In the genomic region with DNA sequence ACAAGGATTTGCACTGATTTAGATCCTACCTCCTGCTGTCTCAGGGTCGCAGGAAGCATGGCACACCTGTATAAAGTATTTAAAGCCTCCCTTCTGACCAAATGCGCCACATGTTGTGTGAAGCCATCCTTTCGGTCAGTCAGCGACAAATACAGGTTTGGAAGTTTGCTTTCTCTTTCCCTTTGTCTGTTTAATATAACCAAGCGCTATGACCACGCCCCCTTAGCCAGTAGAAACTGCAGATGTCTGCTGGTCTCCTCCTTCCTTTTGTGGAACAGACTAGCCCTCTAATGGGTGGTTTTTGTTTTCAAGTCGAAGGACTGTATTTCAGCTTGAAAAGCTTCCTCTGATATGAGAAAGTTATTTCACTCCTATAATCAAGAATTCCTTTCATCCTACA, we compare ENCODE assay signal across 8 mouse cellular contexts.
DNase-seq lines count a peak whose midpoint lies in the region; ATAC-seq and TF ChIP-seq lines count a peak whose summit lies in the region.

No protein-coding gene starts in this region.

- H3K4me1 ChIP-seq in forebrain, embryonic 10.5 days, result peaks cover 19% of the 10 kb centered on the region
- H3K4me1 ChIP-seq in forebrain, embryonic 12.5 days, result peaks cover 14% of the 10 kb centered on the region
- H3K4me1 ChIP-seq in lung, adult 2 months (ENCODE audit: control insufficient read depth, insufficient read depth, low read length), result peaks cover 10% of the 10 kb centered on the region

- no peak for ATAC-seq in forebrain, embryonic 12.5 days (ENCODE audit: low FRiP score)

- TF ChIP-seq CTCF in lung, adult 2 months (IDR thresholded peaks at IDR 0.05; ENCODE audit: insufficient read depth, low read length), result no peak

- H3K27ac ChIP-seq in forebrain, embryonic 10.5 days, result peak overlapping the region; percentile 49; the same call in 1 of the 2 replicates
- no peak overlapping the region for H3K27ac ChIP-seq in forebrain, embryonic 12.5 days

- H3K9ac ChIP-seq in forebrain, embryonic 12.5 days, result no peak overlapping the region

- H3K27me3 ChIP-seq in forebrain, embryonic 10.5 days (ENCODE audit: poor library complexity, severe bottlenecking), result no peaks in the 10 kb centered on the region
- no peaks in the 10 kb centered on the region for H3K27me3 ChIP-seq in forebrain, embryonic 12.5 days
- no peaks in the 10 kb centered on the region for H3K27me3 ChIP-seq in splenic B cell, adult 2 months (ENCODE audit: control insufficient read depth, insufficient read depth, low read length, poor library complexity, severe bottlenecking)

- 41% methylated on average over 7 of the region's 7 CpGs for WGBS in forebrain, embryonic 10.5 days
- WGBS in forebrain, embryonic 12.5 days, result 37% methylated on average over 7 of the region's 7 CpGs
- 18% methylated on average over 7 of the region's 7 CpGs for WGBS in lung, adult 2 months

- no peak overlapping the region for H3K4me2 ChIP-seq in forebrain, embryonic 12.5 days

- no peaks in the 10 kb centered on the region for H3K9me3 ChIP-seq in forebrain, embryonic 10.5 days
- no peaks in the 10 kb centered on the region for H3K9me3 ChIP-seq in forebrain, embryonic 12.5 days

- intact Hi-C loops in left cerebral cortex, postnatal 14 days (cut with DNase I), result no loop called here

- no peak for DNase-seq in forebrain, embryonic 10.5 days (ENCODE audit: extremely low spot score, low spot score)
- DNase-seq in lung, adult 2 months, result no peak
- DNase-seq in lung, postnatal 25 days (ENCODE audit: low spot score), result no peak
- DNase-seq in heart, postnatal 4 days, result peak; percentile 11
- DNase-seq in splenic B cell, adult 2 months (ENCODE audit: low read depth, low spot score), result peak; percentile 2
- no peak for DNase-seq in left cerebral cortex, postnatal 14 days (ENCODE audit: low spot score in 2 of 2)
- DNase-seq in spleen, postnatal 4 days (ENCODE audit: low spot score in 2 of 2), result no peak

- TF ChIP-seq POLR2A in lung, adult 2 months (IDR thresholded peaks at IDR 0.05; ENCODE audit: borderline replicate concordance, extremely low read depth, low read depth, low read length), result no peak

- no peak overlapping the region for H3K4me3 ChIP-seq in forebrain, embryonic 10.5 days
- H3K4me3 ChIP-seq in forebrain, embryonic 12.5 days (replicated peaks), result no peak overlapping the region
- H3K4me3 ChIP-seq in lung, adult 2 months (replicated peaks; ENCODE audit: extremely low read depth, low read depth, low read length), result peak overlapping the region; percentile 40

- no peaks in the 10 kb centered on the region for H3K36me3 ChIP-seq in forebrain, embryonic 10.5 days (replicated peaks)
- H3K36me3 ChIP-seq in forebrain, embryonic 12.5 days (replicated peaks), result no peaks in the 10 kb centered on the region
- no peaks in the 10 kb centered on the region for H3K36me3 ChIP-seq in splenic B cell, adult 2 months (ENCODE audit: control insufficient read depth, insufficient read depth, low read length, poor library complexity, severe bottlenecking)

Comparison
In these comparisons a context has a peak if more than half of its experiments do, and no peak if none do; other contexts are left out.
1. DNase-seq: peak in heart, postnatal 4 days (single experiment) and splenic B cell, adult 2 months (single experiment); none in forebrain, embryonic 10.5 days (single experiment), lung, adult 2 months (single experiment), lung, postnatal 25 days (single experiment), left cerebral cortex, postnatal 14 days (0 of 2) and spleen, postnatal 4 days (0 of 2).